In genomic region chr12:32801078-32801477, GRCm38 (mm10) we compare ENCODE assay signal across 23 mouse cellular contexts.
"Had no signal": no experiment of that assay in that cellular context is flagged by ENCODE, and none has a peak within 500 bp of the region (broad histone marks: within the 10 kb centered on the region; RNA-seq: fewer than 3 reads in every experiment).

No protein-coding gene starts in this region.

- DNase-seq: layer of hippocampus, adult 9-11 months; liver; lung, postnatal 14 days; right cerebral cortex, adult 18-20 months; right cerebral cortex, postnatal 14 days; right cerebral cortex, postnatal 4 days; thymus, adult 2 months; thymus, postnatal 25 days had no signal

- ATAC-seq: hindbrain, postnatal 0 days; inflammation-experienced regulatory T-cells, adult 6 months; intestine, embryonic 16.5 days; liver, embryonic 12.5 days; midbrain, embryonic 15.5 days had no signal

- H3K27me3 ChIP-seq: limb, embryonic 13.5 days; liver, embryonic 12.5 days; liver, embryonic 15.5 days; midbrain, embryonic 12.5 days; midbrain, embryonic 15.5 days; neural tube, embryonic 12.5 days; neural tube, embryonic 15.5 days had no signal

- H3K4me3 ChIP-seq: layer of hippocampus, adult 2 months; limb, embryonic 10.5 days; limb, embryonic 13.5 days; liver, embryonic 12.5 days; liver, embryonic 15.5 days; midbrain, embryonic 12.5 days; midbrain, embryonic 15.5 days; neural tube, embryonic 12.5 days; neural tube, embryonic 15.5 days had no signal

- H3K9me3 ChIP-seq: limb, embryonic 10.5 days; limb, embryonic 13.5 days; liver, embryonic 12.5 days; liver, embryonic 15.5 days; midbrain, embryonic 12.5 days; midbrain, embryonic 15.5 days; neural tube, embryonic 12.5 days; neural tube, embryonic 15.5 days had no signal

- H3K36me3 ChIP-seq: limb, embryonic 10.5 days; limb, embryonic 13.5 days; liver, embryonic 12.5 days; liver, embryonic 15.5 days; midbrain, embryonic 12.5 days; midbrain, embryonic 15.5 days; neural tube, embryonic 12.5 days; neural tube, embryonic 15.5 days had no signal

- H3K4me2 ChIP-seq: limb, embryonic 13.5 days; liver, embryonic 12.5 days; liver, embryonic 15.5 days; midbrain, embryonic 12.5 days; midbrain, embryonic 15.5 days; neural tube, embryonic 12.5 days; neural tube, embryonic 15.5 days had no signal

- H3K27ac ChIP-seq: hindbrain, postnatal 0 days; kidney, postnatal 0 days; layer of hippocampus, adult 2 months; limb, embryonic 10.5 days; limb, embryonic 13.5 days; liver, embryonic 12.5 days; liver, embryonic 15.5 days; macrophage; midbrain, embryonic 12.5 days; midbrain, embryonic 15.5 days; neural tube, embryonic 12.5 days; neural tube, embryonic 15.5 days; stomach, postnatal 0 days had no signal

- H3K4me1 ChIP-seq: limb, embryonic 10.5 days; limb, embryonic 13.5 days; liver, embryonic 12.5 days; liver, embryonic 15.5 days; midbrain, embryonic 12.5 days; midbrain, embryonic 15.5 days; neural tube, embryonic 12.5 days; neural tube, embryonic 15.5 days had no signal

- H3K9ac ChIP-seq: limb, embryonic 13.5 days; liver, embryonic 12.5 days; liver, embryonic 15.5 days; midbrain, embryonic 12.5 days; midbrain, embryonic 15.5 days; neural tube, embryonic 12.5 days; neural tube, embryonic 15.5 days had no signal
